Mouse (Mus musculus) testis, postnatal 14 days (tissue): ENCODE results near the gene Spsb3.
A peak's percentile ranks its signal among the peaks of the same experiment; 100 is the strongest.

ENCODE experiments used
- DNase-seq: peaks from one replicate; pipeline ENCODE4 v3.0.0; 2021; ENCODE audit warnings: low spot score

Gene Spsb3

GRCm38 (mm10) chr17:24896993-24897269, 10.5 kb downstream of the Spsb3 start:
- DNase-seq: no peak

- DNase-seq: no peak
Observed at GRCm38 (mm10) chr17:24897600-24897999, 11.2 kb downstream of the Spsb3 start.

GRCm38 (mm10) chr17:24898041-24898854, 11.8 kb downstream of the Spsb3 start:
- DNase-seq: no peak

- no peak for DNase-seq
Observed at GRCm38 (mm10) chr17:24899153-24899552, 12.7 kb downstream of the Spsb3 start.

- DNase-seq: no peak
Observed at GRCm38 (mm10) chr17:24900014-24900413, 13.6 kb downstream of the Spsb3 start.

- no peak for DNase-seq
Observed at GRCm38 (mm10) chr17:24902124-24902523, 15.7 kb downstream of the Spsb3 start.

- no peak for DNase-seq
Observed at GRCm38 (mm10) chr17:24902671-24903474, 16.4 kb downstream of the Spsb3 start.

GRCm38 (mm10) chr17:24903767-24904166, 17.3 kb downstream of the Spsb3 start:
- no peak for DNase-seq

GRCm38 (mm10) chr17:24907591-24907990, 21.1 kb downstream of the Spsb3 start:
- DNase-seq: no peak

- no peak for DNase-seq
Observed at GRCm38 (mm10) chr17:24913984-24914383, 27.5 kb downstream of the Spsb3 start.

- DNase-seq: no peak
Observed at GRCm38 (mm10) chr17:24923246-24923645, 36.8 kb downstream of the Spsb3 start.

GRCm38 (mm10) chr17:24929506-24929905, 43.1 kb downstream of the Spsb3 start:
- no peak for DNase-seq

GRCm38 (mm10) chr17:24932431-24932830, 46.0 kb downstream of the Spsb3 start:
- DNase-seq: no peak

- no peak for DNase-seq
Observed at GRCm38 (mm10) chr17:24933163-24933562, 46.7 kb downstream of the Spsb3 start.

GRCm38 (mm10) chr17:24934926-24935325, 48.5 kb downstream of the Spsb3 start:
- DNase-seq: no peak

- DNase-seq: no peak
Observed at GRCm38 (mm10) chr17:24935666-24936065, 49.2 kb downstream of the Spsb3 start.

- peak; percentile 94 for DNase-seq
Observed at GRCm38 (mm10) chr17:24936259-24937237, 50.1 kb downstream of the Spsb3 start, which contains the start of gene Mapk8ip3. TSS of gene Mapk8ip3 (minus strand) at chr17:24936977.

- no peak for DNase-seq
Observed at GRCm38 (mm10) chr17:24937266-24937665, 50.8 kb downstream of the Spsb3 start.
